Mouse (Mus musculus) adrenal gland, postnatal 10 days (tissue): ENCODE results near the gene Gm26938. TPM values are rescaled to one million over a fixed set of nuclear protein-coding genes. Genes with fewer than 3 reads are reported as not detected.

Experiments used
- DNase-seq: peaks from one replicate; pipeline ENCODE4 v3.0.0; 2021; ENCODE audit warnings: mixed read lengths
- long read RNA-seq, 2 experiments: library from polyadenylated mRNA; stranded (forward); transcript quantifications; one replicate each; pipeline ENCODE4 v2.0.0; 2021
- total RNA-seq, 2 experiments: library from RNA; stranded (reverse); gene quantifications; 2 replicates each; pipeline ENCODE4 v1.2.3; 2021

Gene Gm26938
- not detected for total RNA-seq
- long read RNA-seq, experiment 1: 0 reads
- long read RNA-seq, experiment 2: 0 reads

GRCm38 (mm10) chr5:139826357-139827055 is at the start of gene Gm26938, which contains the start of gene Psmg3:
Gene Gm26938, minus strand, starts transcription at chr5:139826407.
Gene Psmg3, minus strand, starts transcription at chr5:139826885.
- DNase-seq: peak; percentile 95

GRCm38 (mm10) chr5:139871526-139871925 is 45.3 kb upstream of the Gm26938 start:
- DNase-seq: no peak

- DNase-seq: no peak
Measured at GRCm38 (mm10) chr5:139870886-139871285, 44.7 kb upstream of the Gm26938 start.

GRCm38 (mm10) chr5:139862759-139863158 is 36.6 kb upstream of the Gm26938 start:
- peak; percentile 88 for DNase-seq

GRCm38 (mm10) chr5:139860328-139861104 is 34.3 kb upstream of the Gm26938 start:
- no peak for DNase-seq

- DNase-seq: peak; percentile 47
Measured at GRCm38 (mm10) chr5:139849626-139850320, 23.6 kb upstream of the Gm26938 start.

GRCm38 (mm10) chr5:139839142-139839541 is 12.9 kb upstream of the Gm26938 start:
- DNase-seq: no peak

GRCm38 (mm10) chr5:139838476-139838892 is 12.3 kb upstream of the Gm26938 start:
- peak; percentile 81 for DNase-seq

GRCm38 (mm10) chr5:139835706-139836105 is 9.5 kb upstream of the Gm26938 start:
- no peak for DNase-seq

- no peak for DNase-seq
Measured at GRCm38 (mm10) chr5:139832125-139832524, 5.9 kb upstream of the Gm26938 start.

- DNase-seq: no peak
Measured at GRCm38 (mm10) chr5:139830734-139831133, 4.5 kb upstream of the Gm26938 start.

GRCm38 (mm10) chr5:139829384-139829783 is 3.2 kb upstream of the Gm26938 start:
- DNase-seq: no peak

- no peak for DNase-seq
Measured at GRCm38 (mm10) chr5:139827593-139827992, 1.4 kb upstream of the Gm26938 start.

- no peak for DNase-seq
Measured at GRCm38 (mm10) chr5:139825947-139826346, 260 bp downstream of the Gm26938 start.

GRCm38 (mm10) chr5:139824531-139824930 is 1.7 kb downstream of the Gm26938 start:
- DNase-seq: no peak

- DNase-seq: no peak
Measured at GRCm38 (mm10) chr5:139821466-139822459, 4.4 kb downstream of the Gm26938 start.

GRCm38 (mm10) chr5:139819538-139820181 is 6.5 kb downstream of the Gm26938 start, which contains the start of gene Tmem184a:
Gene Tmem184a, minus strand, starts transcription at chr5:139819917.
- no peak for DNase-seq

- DNase-seq: peak; percentile 61
Measured at GRCm38 (mm10) chr5:139818801-139819200, 7.4 kb downstream of the Gm26938 start.

GRCm38 (mm10) chr5:139818056-139818455 is 8.2 kb downstream of the Gm26938 start:
- no peak for DNase-seq

- DNase-seq: no peak
Measured at GRCm38 (mm10) chr5:139817292-139817691, 8.9 kb downstream of the Gm26938 start.

- DNase-seq: no peak
Measured at GRCm38 (mm10) chr5:139816445-139816844, 9.8 kb downstream of the Gm26938 start.
